Mouse (Mus musculus) neural tube, embryonic 11.5 days (tissue): ENCODE results near the gene Ccdc110. TPM values are rescaled to one million over a fixed set of nuclear protein-coding genes. Genes with fewer than 3 reads are reported as not detected.

ENCODE experiments used
- ATAC-seq: fragments of 200-750 bp; cut with Nextera tagmentation; 2 replicates; pipeline ENCODE4 v1.8.0; 2017; ENCODE audit warnings: moderate number of reproducible peaks, mild to moderate bottlenecking, moderate TSS enrichment, moderate library complexity; ENCODE audit not compliant: insufficient read depth, low FRiP score, low TSS enrichment
- DNase-seq: peaks from one replicate; pipeline ENCODE4 v3.0.0-alpha.2; 2015; ENCODE audit warnings: low spot score
- H3K27ac ChIP-seq: fragments of 300-500 bp; sonication (generic); 2 replicates; pipeline ENCODE4 v1.5.1; 2014; ENCODE audit warnings: low read depth, mild to moderate bottlenecking, low read length
- H3K27me3 ChIP-seq: fragments of 300-500 bp; sonication (generic); 2 replicates; pipeline ENCODE4 v1.6.1; 2014; ENCODE audit warnings: mild to moderate bottlenecking, low read length, mixed read lengths; ENCODE audit not compliant: control insufficient read depth, insufficient read depth
- H3K36me3 ChIP-seq: fragments of 300-500 bp; sonication (generic); 2 replicates; pipeline ENCODE4 v1.6.1; 2014; ENCODE audit warnings: mild to moderate bottlenecking, low read length, moderate library complexity, mixed read lengths; ENCODE audit not compliant: control insufficient read depth, insufficient read depth
- H3K4me1 ChIP-seq: fragments of 300-500 bp; sonication (generic); 2 replicates; pipeline ENCODE4 v1.6.1; 2014; ENCODE audit warnings: low read length, mixed read lengths; ENCODE audit not compliant: control insufficient read depth, insufficient read depth
- H3K4me2 ChIP-seq: fragments of 300-500 bp; sonication (generic); 2 replicates; pipeline ENCODE4 v1.6.1; 2014; ENCODE audit warnings: low read depth, mild to moderate bottlenecking, moderate library complexity
- H3K4me3 ChIP-seq: fragments of 300-500 bp; sonication (generic); 2 replicates; pipeline ENCODE4 v1.5.1; 2014; ENCODE audit warnings: low read depth, low read length
- H3K9ac ChIP-seq: fragments of 300-500 bp; sonication (generic); 2 replicates; pipeline ENCODE4 v1.6.1; 2014; ENCODE audit warnings: mild to moderate bottlenecking, low read length
- H3K9me3 ChIP-seq: fragments of 300-500 bp; sonication (generic); 2 replicates; pipeline ENCODE4 v1.6.1; 2016; ENCODE audit warnings: low read length; ENCODE audit not compliant: control insufficient read depth
- whole genome bisulfite sequencing: fragments of 180-500 bp; shearing (Covaris S2); extraction: QIAGEN DNeasy Blood & Tissue Kit; methylation state at CpG from one replicate; pipeline ENCODE4 v1.1.7; 2014; 5-methylcytosine and 5-hydroxymethylcytosine counted together
- polyA plus RNA-seq: library from polyadenylated mRNA; unstranded; fragments of >200 nt; fragmentation: Nextera tagmentation; extraction: Ambion mirVana; gene quantifications from 2 replicates; pipeline ENCODE4 v1.2.1, GENCODE M21; 2014

The Ccdc110 gene
- polyA plus RNA-seq, 1 experiment from 2014 or later = not detected

GRCm38 (mm10) chr8:45906251-45906619, 28.2 kb upstream of the Ccdc110 start:
- no peaks in the 10 kb centered on the region for H3K4me1 ChIP-seq
- H3K9ac ChIP-seq = no peak overlapping the region
- no peak for ATAC-seq
- DNase-seq = no peak
- H3K4me3 ChIP-seq = no peak overlapping the region
- H3K36me3 ChIP-seq = no peaks in the 10 kb centered on the region
- no peaks in the 10 kb centered on the region for H3K27me3 ChIP-seq
- WGBS = 89% methylated on average over 4 of the region's 4 CpGs
- no peak overlapping the region for H3K4me2 ChIP-seq
- no peak overlapping the region for H3K27ac ChIP-seq
- no peaks in the 10 kb centered on the region for H3K9me3 ChIP-seq

DNA sequence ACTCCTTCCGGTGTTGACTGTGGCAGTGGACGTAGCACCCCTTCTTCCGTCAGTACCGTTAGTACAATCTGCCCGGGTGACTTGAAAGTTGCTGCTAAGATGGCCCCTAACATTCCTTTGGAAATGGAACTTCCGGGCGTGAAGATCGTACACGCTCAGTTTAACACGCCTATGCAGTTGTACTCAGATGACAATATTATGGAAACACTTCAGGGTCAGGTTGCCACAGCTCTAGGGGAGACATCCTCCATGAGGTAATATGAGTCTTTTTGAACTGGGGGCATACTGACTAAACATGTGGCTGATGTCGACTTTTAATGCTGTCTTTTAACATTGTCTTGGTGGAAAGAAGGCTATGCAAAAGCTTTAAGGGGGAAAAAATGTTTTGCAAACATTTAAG, 20.7 kb upstream of the Ccdc110 start:
- Histone ChIP-seq H3K9me3 (no peaks in the 10 kb centered on the region), H3K36me3 (no peaks in the 10 kb centered on the region), H3K27ac (no peak overlapping the region), H3K9ac (no peak overlapping the region), H3K4me2 (no peak overlapping the region), H3K27me3 (no peaks in the 10 kb centered on the region), H3K4me1 (no peaks in the 10 kb centered on the region), H3K4me3 (no peak overlapping the region)
- WGBS = 90% methylated on average over 11 of the region's 11 CpGs
- DNase-seq = no peak
- ATAC-seq = no peak

DNA sequence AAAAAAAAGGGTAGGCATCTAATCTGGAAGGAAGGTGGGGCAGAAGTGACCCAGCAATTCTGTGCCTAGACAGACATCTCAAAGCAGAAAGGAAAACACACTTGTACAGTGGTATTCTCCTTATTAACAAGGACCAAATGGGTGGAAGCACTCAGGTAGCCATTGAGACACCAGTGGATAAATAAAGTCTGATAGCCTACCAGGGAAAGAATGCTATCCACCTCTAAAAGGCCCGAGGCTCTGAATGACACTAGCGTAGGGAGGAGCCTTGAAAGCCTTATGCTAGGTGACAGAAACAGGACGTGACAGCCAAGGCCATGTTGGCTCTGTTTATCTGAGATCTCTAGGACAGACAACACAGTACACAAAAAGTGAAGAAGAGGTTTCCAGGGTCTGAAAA, 17.9 kb upstream of the Ccdc110 start:
- H3K9ac ChIP-seq = no peak overlapping the region
- H3K36me3 ChIP-seq = no peaks in the 10 kb centered on the region
- no peak overlapping the region for H3K27ac ChIP-seq
- DNase-seq (no peak), ATAC-seq (no peak)
- no peak overlapping the region for H3K4me3 ChIP-seq
- no peaks in the 10 kb centered on the region for H3K9me3 ChIP-seq
- WGBS = 84% methylated on average over 3 of the region's 3 CpGs
- H3K4me1 ChIP-seq = no peaks in the 10 kb centered on the region
- no peak overlapping the region for H3K4me2 ChIP-seq
- no peaks in the 10 kb centered on the region for H3K27me3 ChIP-seq

- Histone ChIP-seq H3K9ac (no peak overlapping the region), H3K9me3 (no peaks in the 10 kb centered on the region), H3K4me1 (no peaks in the 10 kb centered on the region), H3K4me2 (no peak overlapping the region), H3K4me3 (no peak overlapping the region), H3K27ac (no peak overlapping the region), H3K27me3 (no peaks in the 10 kb centered on the region), H3K36me3 (no peaks in the 10 kb centered on the region)
- no peak for ATAC-seq
- DNase-seq = no peak
- WGBS = 80% methylated on average over 20 of the region's 20 CpGs
These were observed 17.3 kb upstream of the Ccdc110 start for GRCm38 (mm10) chr8:45917040-45917679.

DNA sequence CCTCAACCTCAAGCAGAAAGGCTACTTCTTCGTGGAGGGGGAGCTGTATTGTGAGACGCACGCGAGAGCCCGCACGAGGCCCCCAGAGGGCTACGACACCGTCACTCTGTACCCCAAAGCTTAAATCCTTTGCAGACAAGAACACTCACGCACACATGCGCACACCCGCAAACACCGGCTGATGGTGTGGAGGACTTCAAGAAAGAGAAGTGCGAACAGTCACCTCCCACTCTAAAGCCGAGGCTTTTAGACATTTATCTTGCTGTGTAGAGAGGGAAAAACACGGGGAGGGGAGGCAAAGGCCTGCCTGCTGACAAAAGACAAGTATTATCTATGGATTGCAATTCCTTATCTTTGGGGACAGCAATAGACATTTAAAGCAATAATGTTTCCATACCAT, 15.5 kb upstream of the Ccdc110 start:
- Histone ChIP-seq H3K36me3 (no peaks in the 10 kb centered on the region), H3K4me1 (no peaks in the 10 kb centered on the region), H3K9ac (no peak overlapping the region), H3K4me3 (no peak overlapping the region), H3K27me3 (no peaks in the 10 kb centered on the region), H3K27ac (no peak overlapping the region), H3K4me2 (no peak overlapping the region), H3K9me3 (no peaks in the 10 kb centered on the region)
- DNase-seq (no peak), ATAC-seq (no peak)
- WGBS = 87% methylated on average over 15 of the region's 15 CpGs

DNA sequence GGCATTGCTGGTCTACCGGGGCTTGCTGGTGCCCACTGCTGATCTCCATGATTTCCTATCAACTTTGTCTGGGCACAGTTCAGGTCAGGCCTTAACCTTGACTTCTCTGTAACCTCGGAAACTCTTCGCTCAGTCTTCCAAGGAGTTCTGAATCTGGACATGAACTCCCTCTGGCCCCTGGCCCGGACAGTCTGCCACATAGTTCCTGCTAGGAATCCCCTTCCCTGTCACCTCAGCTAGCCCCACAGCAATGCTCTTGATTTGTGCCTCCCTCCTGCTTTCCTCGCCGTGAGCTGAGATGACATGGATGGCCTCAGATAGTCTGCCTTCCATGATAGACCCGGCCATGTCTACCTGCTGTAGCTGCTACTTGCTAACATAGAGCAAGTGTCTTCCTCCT, 14.0 kb upstream of the Ccdc110 start:
- ATAC-seq (no peak), DNase-seq (no peak)
- H3K27me3 ChIP-seq = no peaks in the 10 kb centered on the region
- H3K9me3 ChIP-seq = no peaks in the 10 kb centered on the region
- no peak overlapping the region for H3K4me3 ChIP-seq
- WGBS = 91% methylated on average over 7 of the region's 7 CpGs
- H3K4me2 ChIP-seq = no peak overlapping the region
- no peak overlapping the region for H3K27ac ChIP-seq
- no peaks in the 10 kb centered on the region for H3K4me1 ChIP-seq
- H3K9ac ChIP-seq = no peak overlapping the region
- no peaks in the 10 kb centered on the region for H3K36me3 ChIP-seq

DNA sequence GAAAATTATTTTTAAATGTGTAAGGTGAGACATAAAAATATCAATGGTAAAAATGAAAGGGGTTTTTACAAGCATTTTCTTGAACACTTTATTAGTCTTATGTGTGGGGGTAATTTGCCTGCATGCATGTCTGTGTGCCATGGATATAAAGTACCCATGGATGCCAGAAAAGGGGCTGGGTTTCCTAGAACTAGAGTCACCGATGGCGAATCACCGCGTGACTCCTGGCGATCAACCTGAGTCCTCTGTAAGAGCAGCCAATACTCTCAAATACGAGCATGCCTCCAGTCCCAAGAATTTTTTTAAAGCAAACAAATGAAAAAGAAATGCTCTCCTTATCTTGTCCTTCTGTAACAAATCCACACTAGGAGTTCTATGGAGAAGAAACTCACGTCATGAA, 12.3 kb upstream of the Ccdc110 start:
- Histone ChIP-seq H3K9me3 (no peaks in the 10 kb centered on the region), H3K27ac (no peak overlapping the region), H3K27me3 (no peaks in the 10 kb centered on the region), H3K36me3 (no peaks in the 10 kb centered on the region), H3K9ac (no peak overlapping the region), H3K4me1 (no peaks in the 10 kb centered on the region), H3K4me2 (no peak overlapping the region), H3K4me3 (no peak overlapping the region)
- no peak for ATAC-seq
- 94% methylated on average over 7 of the region's 7 CpGs for WGBS
- no peak for DNase-seq

DNA sequence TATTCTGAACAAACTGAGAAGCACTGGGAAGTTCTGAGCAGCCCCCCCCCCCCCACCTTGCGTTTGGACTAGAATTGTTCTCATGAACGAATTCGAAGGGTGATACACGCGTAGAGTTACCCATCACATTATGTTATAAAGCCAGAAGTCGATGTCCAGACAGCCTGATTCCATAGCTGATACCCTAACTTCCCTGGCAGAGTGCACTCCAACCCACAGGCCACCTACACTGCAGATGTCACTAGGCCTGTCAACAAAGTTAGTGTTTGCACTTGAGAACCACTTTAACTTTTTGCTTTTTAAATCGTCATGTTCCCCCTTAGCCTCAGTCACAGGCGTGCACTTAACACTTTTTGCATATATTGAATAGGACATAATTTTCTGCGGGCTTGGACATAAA, 2.6 kb downstream of the Ccdc110 start:
- DNase-seq (no peak), ATAC-seq (no peak)
- Histone ChIP-seq H3K27ac (no peak overlapping the region), H3K4me2 (no peak overlapping the region), H3K36me3 (no peaks in the 10 kb centered on the region), H3K27me3 (no peaks in the 10 kb centered on the region), H3K9ac (no peak overlapping the region), H3K4me1 (no peaks in the 10 kb centered on the region), H3K9me3 (no peaks in the 10 kb centered on the region), H3K4me3 (no peak overlapping the region)
- WGBS = 93% methylated on average over 9 of the region's 9 CpGs

- Histone ChIP-seq H3K9me3 (no peaks in the 10 kb centered on the region), H3K4me2 (no peak overlapping the region), H3K4me1 (no peaks in the 10 kb centered on the region), H3K27me3 (no peaks in the 10 kb centered on the region), H3K9ac (no peak overlapping the region), H3K4me3 (no peak overlapping the region), H3K36me3 (no peaks in the 10 kb centered on the region), H3K27ac (no peak overlapping the region)
- no peak for ATAC-seq
- no peak for DNase-seq
- 92% methylated on average over 4 of the region's 4 CpGs for WGBS
These were observed 11.9 kb downstream of the Ccdc110 start for GRCm38 (mm10) chr8:45946283-45946682.
